Mouse (Mus musculus) brain, embryonic 18.5 days (tissue): ENCODE data around the gene Mcrip2.
A peak's percentile ranks its signal among the peaks of the same experiment; 100 is the strongest.

ENCODE experiments used
- DNase-seq: peaks from one replicate; pipeline ENCODE4 v3.0.0-alpha.2; 2012; ENCODE audit warnings: low read depth, low spot score

Gene Mcrip2

DNA sequence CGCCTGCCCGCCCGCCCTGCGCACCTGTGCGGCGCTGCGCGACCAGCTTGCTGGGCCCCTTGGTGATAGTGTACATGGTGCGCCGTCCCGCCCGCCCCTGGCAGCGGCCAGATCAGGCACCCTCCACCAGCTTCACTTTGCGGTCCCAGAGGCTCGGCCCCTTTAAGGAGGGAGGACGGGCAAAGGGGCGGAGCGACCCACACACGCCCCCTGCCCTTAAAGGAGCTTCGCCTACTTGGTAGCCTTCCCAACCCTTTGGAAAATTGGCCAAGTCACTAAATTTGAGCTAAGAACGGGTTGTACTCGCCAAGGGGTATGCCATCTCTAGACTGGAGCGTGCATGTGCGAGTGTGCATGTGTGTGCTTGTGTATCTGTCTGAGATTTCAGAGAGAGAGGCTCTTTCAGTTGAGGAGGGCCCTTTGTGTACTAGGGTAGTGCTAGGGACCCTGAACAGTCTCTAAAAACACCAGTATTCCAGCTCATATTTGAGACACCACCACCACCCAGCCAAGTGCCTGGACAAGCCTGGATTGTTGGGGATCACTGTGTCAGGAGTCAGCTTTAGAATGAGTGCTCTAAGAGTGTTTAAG is at the start of gene Mcrip2:
Mcrip2 (minus strand) TSS at position 164 of the 591 bp plus-strand sequence.
- peak; percentile 59 for DNase-seq

DNA sequence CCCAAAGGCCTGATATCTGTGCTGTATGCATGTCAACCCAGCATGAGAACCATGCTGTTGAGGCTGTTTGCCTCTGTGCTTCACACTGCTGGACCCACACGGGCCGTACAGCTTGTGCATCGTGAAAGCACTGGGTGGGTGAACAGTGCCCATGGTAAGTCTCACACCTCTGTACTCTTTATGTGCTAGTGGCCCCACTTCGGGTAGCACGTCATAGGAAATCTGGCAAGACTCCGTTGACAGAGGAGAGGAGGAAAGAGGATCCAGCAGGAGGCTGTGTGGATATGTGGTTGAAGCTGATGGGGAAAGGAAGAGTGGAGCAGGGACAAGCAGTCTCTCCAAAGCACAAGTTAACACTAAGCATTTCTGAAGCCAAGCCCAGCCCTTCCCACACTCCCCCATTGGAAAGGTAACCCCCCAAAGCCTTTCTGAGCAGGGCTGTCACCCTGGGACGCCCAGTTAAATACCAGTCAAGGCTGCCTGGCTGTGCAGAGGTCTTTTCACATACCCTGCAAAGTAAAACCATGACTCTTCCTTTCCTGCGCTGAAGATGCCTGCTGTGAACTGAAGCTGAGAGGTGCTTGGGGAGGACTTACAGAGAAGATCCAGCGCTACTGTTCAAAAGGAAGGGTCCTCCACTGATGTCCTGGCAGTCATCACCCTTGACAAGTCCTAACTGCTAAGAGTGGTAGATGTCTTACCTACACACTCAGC is 49.6 kb upstream of the Mcrip2 start:
- DNase-seq: no peak

DNA sequence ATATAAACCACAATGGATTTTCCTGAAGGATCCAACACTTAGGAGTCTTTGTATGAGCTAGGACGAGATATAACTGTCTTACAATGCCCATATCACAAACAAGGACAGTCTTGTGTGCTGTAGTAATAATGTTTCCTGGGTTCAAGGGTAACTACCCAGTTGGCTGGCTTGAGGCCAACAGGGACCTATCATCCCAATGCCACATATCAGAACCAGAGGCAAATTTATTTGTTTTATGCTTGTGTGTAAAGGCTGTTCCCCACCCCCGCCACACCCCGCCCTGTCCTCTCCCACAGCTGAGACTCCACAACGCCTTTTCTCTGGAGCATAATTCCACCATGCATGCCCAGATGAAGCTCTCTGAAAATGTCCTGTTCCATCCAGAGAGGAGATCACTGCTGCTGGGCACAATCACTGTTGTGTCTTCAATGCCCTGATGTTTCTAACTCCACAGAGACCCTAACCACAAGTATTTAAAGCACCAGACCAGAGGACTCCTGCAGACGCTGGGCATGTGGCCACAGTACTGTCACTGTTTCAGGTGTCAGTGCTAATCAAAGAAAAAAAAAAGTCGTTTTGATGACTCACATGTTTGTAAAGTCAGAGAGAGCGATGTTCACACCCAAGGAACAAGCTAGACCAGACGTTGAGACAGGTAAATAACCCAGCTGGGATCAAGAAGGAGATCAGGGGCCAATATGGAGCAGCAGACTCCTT is 48.5 kb upstream of the Mcrip2 start:
- DNase-seq: no peak

DNA sequence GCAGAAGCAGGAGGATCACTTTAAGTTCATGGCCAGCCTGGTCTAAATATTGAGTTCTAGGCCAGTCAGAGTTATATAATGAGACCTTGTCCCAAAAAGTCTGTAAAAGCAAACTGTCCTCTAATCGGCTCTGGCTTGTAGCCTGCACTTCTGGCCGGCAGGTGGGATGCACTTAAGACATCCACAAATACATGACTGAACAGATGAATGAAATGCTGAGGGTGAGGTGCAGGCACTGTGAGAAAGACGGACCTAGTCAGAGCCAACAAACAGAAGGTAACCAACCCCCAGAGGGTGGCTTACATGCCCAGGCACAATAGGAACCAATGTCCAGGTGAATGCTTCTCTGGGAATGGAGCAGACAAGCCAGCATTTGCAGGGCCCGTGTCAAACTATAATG is 45.7 kb upstream of the Mcrip2 start:
- DNase-seq: no peak

DNA sequence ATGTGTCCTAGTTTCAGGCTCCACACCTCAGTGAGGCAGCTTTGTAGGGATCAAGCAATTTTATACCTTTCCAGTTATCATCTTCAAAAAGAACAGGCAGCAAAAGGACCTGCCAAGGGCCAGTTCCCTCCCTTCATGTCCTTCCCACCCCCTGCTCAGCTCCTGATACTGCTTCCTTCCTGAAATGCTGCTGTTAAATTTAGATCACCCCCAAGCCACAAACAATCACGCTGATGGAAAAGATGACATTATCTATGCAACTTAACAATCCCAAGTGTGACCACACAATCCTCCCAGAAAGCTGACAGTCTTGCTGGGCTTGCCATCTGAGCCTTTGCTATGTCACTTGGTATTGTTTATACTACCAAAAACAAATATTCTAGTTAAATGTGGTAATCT is 45.3 kb upstream of the Mcrip2 start:
- DNase-seq: no peak

DNA sequence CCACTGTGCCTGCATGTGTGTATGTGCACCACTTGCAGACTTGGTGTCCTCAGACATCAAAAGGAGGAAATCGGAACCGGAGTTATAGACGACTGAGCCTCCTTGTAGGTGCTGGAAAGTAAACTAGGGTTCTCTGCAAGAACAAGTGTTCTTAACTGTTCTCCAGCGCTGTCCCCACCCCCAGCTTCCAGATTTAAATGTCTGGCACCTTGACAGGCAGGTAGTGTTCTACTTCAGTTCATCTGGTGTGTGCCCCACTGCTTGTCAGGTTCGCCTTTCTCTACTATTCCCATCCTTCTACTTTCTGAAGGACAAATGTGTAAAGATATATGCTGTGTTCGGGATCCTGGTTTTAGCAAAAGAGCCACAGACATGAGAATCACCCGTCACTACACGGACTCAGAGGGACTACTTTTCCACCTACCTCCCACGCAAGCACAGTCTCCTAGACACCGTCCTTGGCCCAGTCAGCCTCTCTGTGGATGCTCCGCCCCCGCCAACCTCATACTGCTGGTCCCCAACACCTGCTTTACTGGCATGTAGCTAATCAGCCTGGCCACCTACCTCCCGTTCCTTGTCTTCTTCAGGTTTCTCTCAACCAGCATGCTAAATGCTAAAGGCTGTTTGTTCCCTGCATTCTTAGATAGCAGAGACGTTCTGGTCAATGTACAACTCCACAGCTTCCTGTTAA is 44.8 kb upstream of the Mcrip2 start:
- DNase-seq: no peak

DNA sequence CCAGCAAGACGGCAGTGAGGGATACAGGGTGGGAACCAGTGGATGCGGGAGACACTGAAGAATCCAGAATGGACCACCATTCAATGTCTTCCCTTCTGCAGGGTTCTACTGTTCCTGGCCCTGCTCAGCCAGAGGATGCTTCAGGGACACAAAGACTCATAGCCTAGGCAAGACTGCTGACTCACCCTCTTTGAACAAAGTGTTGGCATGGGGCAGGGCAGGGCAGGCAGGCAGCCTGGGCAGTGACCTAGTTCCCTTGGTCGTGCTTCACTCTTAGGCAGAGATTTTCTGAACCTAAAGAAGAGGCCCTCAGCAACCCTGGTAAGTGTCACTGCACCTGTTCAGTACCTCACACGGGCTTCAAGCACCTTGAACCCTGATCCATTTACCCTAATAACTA is 43.3 kb upstream of the Mcrip2 start:
- DNase-seq: no peak

DNA sequence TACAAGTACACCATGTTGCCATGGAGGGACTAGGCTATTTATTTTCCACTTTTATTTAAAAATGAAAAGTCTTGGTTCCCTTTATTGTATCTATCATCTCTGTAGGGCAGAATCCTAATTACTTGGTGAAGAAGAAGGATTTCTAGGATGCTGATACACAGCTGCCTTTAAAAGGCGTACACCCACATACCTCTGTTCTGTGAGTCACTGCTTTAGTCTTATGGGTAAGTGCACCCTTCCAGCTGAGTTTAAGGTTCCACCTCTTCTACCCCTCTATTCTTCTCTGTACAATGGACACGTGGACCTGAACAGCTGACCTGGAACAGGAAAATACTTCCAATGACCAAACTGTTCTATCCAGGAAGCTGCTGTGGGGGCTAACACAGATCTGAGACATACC is 39.1 kb upstream of the Mcrip2 start:
- no peak for DNase-seq

DNA sequence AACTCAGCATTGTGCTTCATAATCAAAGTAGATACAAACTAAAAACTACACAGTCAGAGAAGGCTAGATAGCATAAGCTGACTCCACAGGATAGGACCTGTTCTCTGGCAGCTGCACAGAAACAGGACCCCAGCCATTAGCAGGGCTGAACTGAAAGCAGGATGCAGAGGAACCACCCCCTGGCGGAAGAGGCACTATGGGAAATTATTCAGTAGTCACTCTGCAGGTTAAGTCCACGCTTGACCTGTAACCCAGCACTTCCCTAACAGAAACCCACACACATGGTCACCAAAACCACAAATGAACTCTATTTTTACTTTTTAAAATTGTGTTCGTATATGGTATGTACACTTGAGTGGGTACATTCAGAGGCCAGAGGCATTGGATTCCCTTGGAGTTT is 34.5 kb upstream of the Mcrip2 start:
- no peak for DNase-seq

DNA sequence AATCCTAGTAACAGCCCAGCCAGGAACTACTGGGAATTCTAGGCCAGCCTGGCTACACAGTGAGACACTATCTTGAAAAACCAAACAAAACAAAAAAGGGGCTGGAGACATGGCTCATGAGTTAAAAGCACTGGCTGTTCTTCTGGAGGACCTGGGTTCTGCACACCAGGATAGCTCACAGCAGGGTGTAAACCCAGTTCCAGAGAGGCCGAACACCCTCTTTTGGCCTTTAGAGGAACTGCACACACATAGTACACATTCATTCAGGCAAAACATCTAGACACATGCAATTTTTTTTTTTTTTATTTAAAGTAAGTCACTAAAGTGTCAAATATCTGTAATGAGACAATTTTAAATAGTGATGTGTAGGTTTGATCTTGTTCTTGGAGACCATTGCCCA is 31.6 kb upstream of the Mcrip2 start:
- no peak for DNase-seq

DNA sequence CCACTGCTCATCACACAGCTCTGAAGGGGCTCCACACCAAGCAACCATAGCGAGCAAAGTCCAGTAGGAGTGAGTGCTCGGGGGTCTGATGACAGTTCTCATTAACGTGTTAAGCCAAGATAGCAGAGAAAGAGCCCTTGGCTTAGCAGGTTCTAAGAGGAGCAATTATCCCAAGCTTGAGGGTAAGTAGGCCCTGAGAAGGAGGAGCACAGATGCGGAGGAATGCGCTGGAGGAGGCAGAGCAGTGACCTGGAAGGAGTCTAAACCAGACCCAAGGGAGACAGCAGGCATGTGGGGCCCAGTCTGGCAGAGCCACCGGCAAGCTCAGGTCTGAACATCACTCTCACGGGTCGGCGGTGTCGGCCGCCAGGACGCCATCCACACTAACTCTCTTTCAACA is 27.3 kb upstream of the Mcrip2 start:
- no peak for DNase-seq

DNA sequence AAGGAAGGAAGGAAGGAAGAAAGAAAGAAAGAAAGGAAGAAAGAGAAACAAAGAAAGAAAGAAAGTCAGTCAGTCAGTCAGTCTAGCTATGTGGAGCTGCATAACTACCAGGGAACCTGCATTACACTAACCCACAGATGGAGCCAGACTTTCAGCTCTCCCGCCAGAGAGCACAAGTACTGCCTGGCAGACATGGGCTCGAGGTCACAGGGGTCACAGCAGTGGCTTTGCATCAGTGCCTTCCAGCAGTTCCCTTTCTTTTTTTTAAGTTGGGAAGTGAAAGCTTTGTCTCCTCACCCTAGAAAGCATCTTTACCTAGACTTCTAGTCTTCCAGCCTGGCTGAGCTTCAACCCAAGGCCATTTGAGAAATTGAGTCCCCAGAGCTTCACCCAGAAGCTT is 26.9 kb upstream of the Mcrip2 start:
- DNase-seq: no peak

DNA sequence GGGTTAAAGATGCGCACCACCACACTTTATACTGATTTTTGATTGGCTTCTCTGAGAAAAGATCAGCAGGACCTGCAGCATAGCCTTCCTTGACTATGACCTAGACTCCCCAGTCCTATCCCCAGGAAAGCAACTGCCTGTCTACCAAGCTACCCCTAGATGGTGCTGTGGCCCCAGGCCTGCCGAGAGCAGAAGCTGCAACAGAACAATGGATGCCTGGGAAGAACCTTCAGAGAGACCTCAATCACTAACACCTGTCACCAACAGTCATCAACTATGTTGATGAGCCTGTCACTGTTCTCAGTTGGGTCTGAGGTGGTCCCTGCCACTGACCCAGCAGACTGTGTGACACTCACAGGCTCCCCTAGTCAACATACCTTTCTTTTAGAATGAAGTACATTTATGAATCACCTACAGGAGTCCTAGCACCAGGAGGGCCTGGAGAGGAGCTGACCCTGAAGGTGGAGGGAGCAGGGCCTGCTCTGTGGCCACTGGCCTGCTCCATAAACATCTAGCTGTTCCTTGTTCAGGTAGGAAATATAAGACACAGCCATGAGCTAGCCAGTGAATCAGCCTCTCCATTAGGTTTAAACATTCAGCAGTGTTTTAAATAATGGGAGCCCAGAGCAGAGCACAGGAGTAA is 25.5 kb upstream of the Mcrip2 start:
- no peak for DNase-seq

DNA sequence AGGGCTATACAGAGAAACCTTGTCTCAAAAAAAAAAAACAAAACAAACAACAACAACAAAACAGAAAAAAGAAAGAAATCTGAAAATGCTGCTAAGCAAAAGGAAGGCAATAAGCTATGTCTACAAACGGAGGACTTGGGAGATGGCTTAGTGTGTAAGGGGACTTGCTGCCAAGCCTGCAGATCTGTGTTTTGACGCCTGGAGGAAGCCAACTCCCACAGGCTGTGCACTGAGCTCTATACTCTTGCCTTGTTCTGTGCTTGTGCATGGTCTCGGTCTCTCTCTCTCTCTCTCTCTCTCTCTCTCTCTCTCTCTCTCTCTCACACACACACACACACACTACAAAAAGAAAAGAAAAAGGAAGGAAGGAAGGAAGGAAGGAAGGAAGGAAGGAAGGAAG is 20.3 kb upstream of the Mcrip2 start:
- no peak for DNase-seq

DNA sequence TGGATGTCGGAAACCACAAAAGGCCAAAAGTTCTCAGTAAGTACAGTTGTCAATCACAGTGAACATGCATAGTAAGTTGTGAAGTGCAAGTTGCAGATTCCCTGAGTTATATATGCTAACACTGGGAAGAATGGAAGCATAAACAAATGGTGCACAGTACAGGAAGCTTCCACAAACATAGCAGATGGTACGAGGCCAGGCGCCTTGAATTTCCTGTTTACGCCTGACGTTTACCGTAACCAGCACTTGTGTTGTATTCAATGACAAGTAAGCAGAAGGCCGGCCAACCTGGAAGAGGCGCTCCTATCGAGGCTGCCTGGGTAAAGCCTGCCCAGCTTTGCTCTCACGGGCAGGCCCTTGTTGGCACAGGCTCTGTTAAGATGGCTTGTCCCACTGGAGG is 18.9 kb upstream of the Mcrip2 start:
- DNase-seq: no peak

DNA sequence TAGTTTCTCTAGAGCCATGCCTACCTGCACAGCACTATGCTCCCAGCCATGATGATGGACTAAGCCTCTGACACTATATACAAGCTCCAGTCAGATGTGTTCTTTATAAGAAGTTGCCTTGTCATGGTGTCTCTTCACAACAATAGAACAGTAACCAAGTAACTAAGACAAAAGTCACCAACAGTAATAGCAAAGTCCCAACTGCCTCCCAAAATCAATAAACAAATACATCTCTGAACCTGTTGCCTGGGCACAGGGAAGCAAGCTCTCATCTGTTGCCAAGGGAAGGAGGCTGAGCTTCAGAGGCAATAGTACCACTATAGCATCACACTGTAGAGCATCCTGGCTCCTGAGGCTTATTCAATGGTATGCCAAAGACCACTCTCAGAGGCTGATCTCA is 18.2 kb upstream of the Mcrip2 start:
- DNase-seq: no peak

DNA sequence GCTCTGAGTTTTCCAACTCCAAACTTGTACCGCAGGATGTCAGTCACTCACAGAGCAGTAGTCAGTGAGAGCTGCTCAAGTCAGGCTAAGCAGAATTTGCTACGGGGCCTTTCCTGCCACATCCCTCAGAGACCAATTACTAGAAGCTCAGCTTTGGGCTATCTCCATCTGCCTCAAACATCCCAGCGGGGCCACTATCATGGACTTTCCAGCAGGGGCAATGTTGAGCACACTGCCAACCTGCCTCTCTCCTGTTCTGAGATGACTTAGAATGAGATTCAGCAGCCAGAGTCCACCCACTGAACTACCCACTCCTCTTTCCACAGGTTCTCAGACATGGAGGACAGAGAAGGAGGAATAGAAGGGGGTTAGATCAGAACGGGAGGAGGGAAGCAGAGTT is 17.1 kb upstream of the Mcrip2 start:
- DNase-seq: no peak

DNA sequence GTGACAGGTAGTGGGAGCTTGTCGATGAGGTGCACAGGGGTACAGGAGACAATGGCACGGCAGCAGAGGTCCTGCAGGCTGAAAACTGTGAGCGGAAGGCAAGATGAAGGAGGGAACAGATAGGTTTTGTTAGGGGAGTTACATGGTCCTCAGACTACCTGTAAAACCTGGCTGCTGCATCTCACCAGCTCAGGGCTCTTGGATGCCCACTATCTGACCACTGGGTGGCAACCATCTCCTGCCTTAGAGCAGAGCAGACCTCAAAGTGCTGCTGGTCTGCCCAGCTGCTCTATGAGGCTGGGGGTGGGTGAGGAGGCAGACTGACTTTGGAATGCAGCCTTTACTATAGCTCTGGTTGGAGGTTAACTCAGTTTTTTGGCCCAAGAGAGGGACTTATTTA is 15.3 kb upstream of the Mcrip2 start:
- no peak for DNase-seq

DNA sequence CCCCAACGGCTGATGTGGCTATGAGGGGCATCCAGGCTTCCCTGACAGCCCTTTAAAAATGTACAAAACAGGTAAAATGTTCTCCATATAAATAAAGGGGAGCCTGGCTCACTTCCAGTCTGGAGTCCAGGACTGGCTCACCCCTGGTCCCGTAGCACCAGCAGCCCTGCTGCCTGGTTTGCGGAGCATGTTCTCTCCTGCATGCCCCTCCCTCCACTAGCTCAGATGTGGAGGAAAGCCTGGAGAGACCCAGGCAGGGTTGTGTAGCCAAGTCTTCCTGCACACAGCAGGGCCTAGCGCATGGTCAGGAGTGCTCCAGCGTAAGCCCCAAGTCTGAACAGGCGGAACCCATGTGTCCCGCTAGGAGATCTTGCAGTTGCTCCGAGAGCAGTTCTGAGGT is 14.7 kb upstream of the Mcrip2 start:
- DNase-seq: no peak

DNA sequence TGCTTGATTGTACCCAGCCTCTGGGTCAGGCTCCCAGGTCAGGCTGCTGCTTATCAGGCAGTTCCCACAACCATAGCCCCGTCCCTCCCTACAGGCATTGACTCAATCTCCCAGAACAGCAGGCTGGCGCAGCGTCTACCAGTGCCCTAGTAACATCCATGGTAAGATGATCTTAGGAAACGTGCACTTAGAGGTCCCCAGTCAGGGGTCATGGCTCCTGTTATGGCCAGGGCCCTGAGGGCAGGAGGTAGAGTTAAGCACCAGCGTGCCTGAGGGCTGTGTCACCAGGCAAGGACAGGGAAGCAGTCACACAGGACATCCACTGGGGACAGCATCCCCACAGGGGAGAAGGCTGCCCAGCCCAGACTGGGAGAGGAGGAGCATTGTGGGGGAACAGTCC is 13.7 kb upstream of the Mcrip2 start:
- no peak for DNase-seq

DNA sequence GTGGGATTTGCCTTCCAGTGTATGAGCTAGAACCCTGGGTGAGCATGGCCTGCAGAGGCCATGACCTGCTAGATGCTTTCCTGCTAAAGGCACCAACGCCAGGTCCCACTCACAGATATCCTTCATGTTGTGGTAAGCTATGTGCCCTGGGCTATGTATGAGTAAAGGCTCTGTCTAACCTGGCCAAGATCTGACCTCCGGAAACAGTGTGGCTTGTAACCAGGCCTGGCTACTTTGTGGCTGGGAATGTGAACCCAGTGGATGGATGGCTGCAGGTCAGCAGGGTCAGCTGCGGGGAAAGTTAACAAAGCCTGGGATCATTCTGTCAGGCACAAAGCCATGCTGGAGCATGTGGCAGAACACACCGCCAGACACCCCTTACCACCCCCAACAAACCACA is 13.1 kb upstream of the Mcrip2 start:
- DNase-seq: no peak
